Mouse (Mus musculus) limb, embryonic 11.5 days (tissue): ENCODE results near the gene Pak6. TPM values are rescaled to one million over a fixed set of nuclear protein-coding genes. Genes with fewer than 3 reads are reported as not detected.

Experiments used
- ATAC-seq: fragments of 200-750 bp; cut with Nextera tagmentation; 2 replicates; pipeline ENCODE4 v1.8.0; 2017; ENCODE audit warnings: low read depth; ENCODE audit not compliant: insufficient number of reproducible peaks, low FRiP score, low TSS enrichment
- DNase-seq: peaks from one replicate; pipeline ENCODE4 v3.0.0-alpha.2; 2015; ENCODE audit warnings: low spot score
- H3K27ac ChIP-seq: fragments of 300-500 bp; sonication (generic); replicated peaks from 2 replicates; pipeline ENCODE4 v1.5.1; 2014; ENCODE audit warnings: low read depth, mild to moderate bottlenecking, low read length
- H3K27me3 ChIP-seq: fragments of 300-500 bp; sonication (generic); 2 replicates; pipeline ENCODE4 v1.6.1; 2014; ENCODE audit warnings: mild to moderate bottlenecking, low read length, mixed read lengths; ENCODE audit not compliant: control insufficient read depth, insufficient read depth
- H3K36me3 ChIP-seq: fragments of 300-500 bp; sonication (generic); 2 replicates; pipeline ENCODE4 v1.6.1; 2014; ENCODE audit warnings: mild to moderate bottlenecking, low read length, moderate library complexity, mixed read lengths; ENCODE audit not compliant: control insufficient read depth, insufficient read depth
- H3K4me1 ChIP-seq: fragments of 300-500 bp; sonication (generic); 2 replicates; pipeline ENCODE4 v1.6.1; 2014; ENCODE audit warnings: low read length, mixed read lengths; ENCODE audit not compliant: control insufficient read depth, insufficient read depth
- H3K4me2 ChIP-seq: fragments of 300-500 bp; sonication (generic); 2 replicates; pipeline ENCODE4 v1.6.1; 2014; ENCODE audit warnings: low read depth, mild to moderate bottlenecking, moderate library complexity; ENCODE audit not compliant: severe bottlenecking
- H3K4me3 ChIP-seq: fragments of 300-500 bp; sonication (generic); 2 replicates; pipeline ENCODE4 v1.5.1; 2014; ENCODE audit warnings: low read depth, low read length
- H3K9ac ChIP-seq: fragments of 300-500 bp; sonication (generic); 2 replicates; pipeline ENCODE4 v1.6.1; 2014; ENCODE audit warnings: mild to moderate bottlenecking, low read length
- H3K9me3 ChIP-seq: fragments of 300-500 bp; sonication (generic); 2 replicates; pipeline ENCODE4 v1.6.1; 2016; ENCODE audit warnings: low read length; ENCODE audit not compliant: control insufficient read depth
- WGBS: fragments of 180-500 bp; shearing (Covaris S2); extraction: QIAGEN DNeasy Blood & Tissue Kit; methylation state at CpG from one replicate; pipeline ENCODE4 v1.1.7; 2014; 5-methylcytosine and 5-hydroxymethylcytosine counted together
- polyA plus RNA-seq: library from polyadenylated mRNA; unstranded; fragments of >200 nt; fragmentation: Nextera tagmentation; extraction: Ambion mirVana; gene quantifications from 2 replicates; pipeline ENCODE4 v1.2.1, GENCODE M21; 2014

Gene Pak6
- 0.33 and 0.50 TPM in 2 replicates for polyA plus RNA-seq

- 0 out of 2 replicates have a peak within 1 kb of the TSS, but pooled peaks have one; percentile 0 for H3K9ac ChIP-seq
- no peaks in the 10 kb centered on the region for H3K9me3 ChIP-seq
- no peaks in the 10 kb centered on the region for H3K36me3 ChIP-seq
- peaks cover 16% of the 10 kb centered on the region for H3K27me3 ChIP-seq
- ATAC-seq (no peak), DNase-seq (peak; percentile 51)
- H3K4me1 ChIP-seq: peaks cover 4% of the 10 kb centered on the region
- H3K4me2 ChIP-seq: peak within 1 kb of the TSS; percentile 69
- H3K27ac ChIP-seq: no peak within 1 kb of the TSS
- 1% methylated on average over 37 of the region's 37 CpGs for WGBS
- H3K4me3 ChIP-seq: peak within 1 kb of the TSS; percentile 33
Observed at GRCm38 (mm10) chr2:118662902-118663803, at the start of gene Pak6. TSS of gene Pak6 (plus strand) at chr2:118663303.

GRCm38 (mm10) chr2:118618013-118618412 lies 45.1 kb upstream of the Pak6 start:
- H3K27me3 ChIP-seq: no peaks in the 10 kb centered on the region
- ATAC-seq: no peak
- no peaks in the 10 kb centered on the region for H3K4me1 ChIP-seq
- H3K9me3 ChIP-seq: no peaks in the 10 kb centered on the region
- H3K9ac ChIP-seq: no peak overlapping the region
- DNase-seq: no peak
- H3K36me3 ChIP-seq: peaks cover 34% of the 10 kb centered on the region
- H3K4me3 ChIP-seq: no peak overlapping the region
- 94% methylated on average over 4 of the region's 5 CpGs for WGBS
- no peak overlapping the region for H3K4me2 ChIP-seq
- H3K27ac ChIP-seq: no peak overlapping the region

- WGBS: 84% methylated on average over 2 of the region's 2 CpGs
- H3K27me3 ChIP-seq: no peaks in the 10 kb centered on the region
- no peak overlapping the region for H3K4me2 ChIP-seq
- ATAC-seq (no peak), DNase-seq (no peak)
- no peak overlapping the region for H3K4me3 ChIP-seq
- H3K4me1 ChIP-seq: no peaks in the 10 kb centered on the region
- peaks cover 35% of the 10 kb centered on the region for H3K36me3 ChIP-seq
- H3K27ac ChIP-seq: no peak overlapping the region
- H3K9me3 ChIP-seq: no peaks in the 10 kb centered on the region
- H3K9ac ChIP-seq: no peak overlapping the region
Observed at GRCm38 (mm10) chr2:118620101-118620500, 43.0 kb upstream of the Pak6 start.

- no peaks in the 10 kb centered on the region for H3K4me1 ChIP-seq
- no peak overlapping the region for H3K4me2 ChIP-seq
- H3K36me3 ChIP-seq: peaks cover 32% of the 10 kb centered on the region
- DNase-seq (no peak), ATAC-seq (no peak)
- WGBS: 90% methylated on average over 8 of the region's 8 CpGs
- no peak overlapping the region for H3K4me3 ChIP-seq
- no peaks in the 10 kb centered on the region for H3K27me3 ChIP-seq
- H3K27ac ChIP-seq: no peak overlapping the region
- no peak overlapping the region for H3K9ac ChIP-seq
- no peaks in the 10 kb centered on the region for H3K9me3 ChIP-seq
Observed at GRCm38 (mm10) chr2:118620608-118621007, 42.5 kb upstream of the Pak6 start.

- Histone ChIP-seq H3K27ac (no peak overlapping the region), H3K9ac (no peak overlapping the region), H3K9me3 (no peaks in the 10 kb centered on the region), H3K36me3 (peaks cover 32% of the 10 kb centered on the region), H3K4me1 (no peaks in the 10 kb centered on the region), H3K4me3 (no peak overlapping the region), H3K4me2 (no peak overlapping the region), H3K27me3 (no peaks in the 10 kb centered on the region)
- ATAC-seq (no peak), DNase-seq (no peak)
- 97% methylated on average over 6 of the region's 6 CpGs for WGBS
Observed at GRCm38 (mm10) chr2:118629276-118629675, 33.8 kb upstream of the Pak6 start.

- WGBS: 80% methylated on average over 5 of the region's 5 CpGs
- DNase-seq (no peak), ATAC-seq (no peak)
- Histone ChIP-seq H3K9ac (no peak overlapping the region), H3K4me2 (no peak overlapping the region), H3K4me3 (no peak overlapping the region), H3K9me3 (no peaks in the 10 kb centered on the region), H3K4me1 (no peaks in the 10 kb centered on the region), H3K27ac (no peak overlapping the region), H3K36me3 (peaks cover 20% of the 10 kb centered on the region; the same call in 1 of the 2 replicates), H3K27me3 (no peaks in the 10 kb centered on the region)
Observed at GRCm38 (mm10) chr2:118633441-118633840, 29.7 kb upstream of the Pak6 start.

GRCm38 (mm10) chr2:118637258-118637657 lies 25.8 kb upstream of the Pak6 start:
- Histone ChIP-seq H3K4me1 (no peaks in the 10 kb centered on the region), H3K27ac (no peak overlapping the region), H3K9me3 (no peaks in the 10 kb centered on the region), H3K4me2 (no peak overlapping the region), H3K4me3 (no peak overlapping the region), H3K9ac (no peak overlapping the region), H3K27me3 (no peaks in the 10 kb centered on the region), H3K36me3 (peaks cover 16% of the 10 kb centered on the region)
- DNase-seq (no peak), ATAC-seq (no peak)
- 84% methylated on average over 5 of the region's 5 CpGs for WGBS

- 52% methylated on average over 8 of the region's 8 CpGs for WGBS
- DNase-seq: peak; percentile 83
- H3K27ac ChIP-seq: no peak overlapping the region
- no peaks in the 10 kb centered on the region for H3K9me3 ChIP-seq
- no peaks in the 10 kb centered on the region for H3K4me1 ChIP-seq
- no peaks in the 10 kb centered on the region for H3K27me3 ChIP-seq
- no peak overlapping the region for H3K4me2 ChIP-seq
- H3K36me3 ChIP-seq: peaks cover 17% of the 10 kb centered on the region
- ATAC-seq: no peak
- no peak overlapping the region for H3K9ac ChIP-seq
- no peak overlapping the region for H3K4me3 ChIP-seq
Observed at GRCm38 (mm10) chr2:118637888-118638526, 25.1 kb upstream of the Pak6 start.
